ENCODE assay signal across 19 mouse cellular contexts in the genomic region with DNA sequence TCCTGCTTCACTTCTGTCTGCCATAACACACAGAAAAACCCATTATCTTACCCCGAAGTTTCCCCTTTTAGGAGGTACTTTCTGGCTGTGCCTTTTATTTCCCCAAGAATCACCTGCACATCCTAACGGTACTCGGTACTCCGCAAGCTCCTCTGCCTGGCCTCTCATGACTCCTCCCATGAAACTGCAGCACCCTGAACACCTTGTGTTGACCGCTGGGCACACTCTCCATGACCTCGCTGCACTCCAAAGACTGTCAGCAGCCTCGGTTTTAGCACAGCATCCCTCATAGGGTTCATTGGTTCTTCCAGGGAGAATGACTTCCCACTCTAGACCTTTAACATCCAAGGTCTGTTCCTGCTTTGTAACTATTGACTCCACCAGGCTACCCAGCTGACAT. TPM values are rescaled to one million over a fixed set of nuclear protein-coding genes. Genes with fewer than 3 reads are reported as not detected.
DNase-seq lines count a peak whose midpoint lies in the region; ATAC-seq and TF ChIP-seq lines count a peak whose summit lies in the region.
"Had no signal": no experiment of that assay in that cellular context is flagged by ENCODE, and none has a peak within 500 bp of the region (broad histone marks: within the 10 kb centered on the region; RNA-seq: fewer than 3 reads in every experiment).

No protein-coding gene starts in this region.

- no peak for TF ChIP-seq CTCF in layer of hippocampus, adult 2 months (conservative IDR thresholded peaks at IDR 0.05)

- intact Hi-C loops in heart, postnatal 25 days (cut with DNase I): loop anchor here (5.0 kb wide), 1 partner anchor 97 kb away; no protein-coding TSS in a partner anchor

- peak; percentile 87 for DNase-seq in heart, adult 11 months
- DNase-seq in heart, postnatal 25 days (ENCODE audit: low spot score): no peak
- DNase-seq in layer of hippocampus, adult 2 months (ENCODE audit: low spot score in 2 of 2): no peak
- no peak for DNase-seq in layer of hippocampus, postnatal 14 days (ENCODE audit: low spot score in 2 of 2)
- peak; percentile 26 for DNase-seq in naive thymus-derived CD4-positive, alpha-beta T cell, adult 2 months (ENCODE audit: low read depth)
- no peak for DNase-seq in urinary bladder, adult 18-20 months (ENCODE audit: low spot score in 2 of 2)
- DNase-seq: gastrocnemius, postnatal 36 days; right cerebral cortex, postnatal 4 days had no signal

- H3K4me3 ChIP-seq in layer of hippocampus, adult 2 months: no peak overlapping the region
- H3K4me3 ChIP-seq: embryonic facial prominence, embryonic 10.5 days; embryonic facial prominence, embryonic 15.5 days; forebrain, embryonic 13.5 days; heart, adult 2 months; hindbrain, embryonic 10.5 days; hindbrain, embryonic 15.5 days; limb, embryonic 13.5 days; lung, embryonic 15.5 days; midbrain, embryonic 10.5 days had no signal

- peak overlapping the region; percentile 54; the same call in 1 of the 2 replicates for H3K27ac ChIP-seq in layer of hippocampus, adult 2 months
- H3K27ac ChIP-seq: embryonic facial prominence, embryonic 10.5 days; embryonic facial prominence, embryonic 15.5 days; forebrain, embryonic 13.5 days; heart, adult 2 months; hindbrain, embryonic 10.5 days; hindbrain, embryonic 15.5 days; limb, embryonic 13.5 days; lung, embryonic 15.5 days; midbrain, embryonic 10.5 days; stomach, postnatal 0 days had no signal

- ATAC-seq in activated CD4-positive, CD25-positive, alpha-beta regulatory T cell, adult 4 months: peak; percentile 3

RNA-seq across cellular contexts. Expression of a gene that starts 51.5 kb away (rescaled TPM):
- total RNA-seq in heart, postnatal 25 days (2021): 10 to 100 TPM; 24.7 to 26.8 TPM
- 10 to 100 TPM; 22.0 to 23.4 TPM for total RNA-seq in layer of hippocampus, adult 2 months (2021)
- total RNA-seq in layer of hippocampus, postnatal 14 days (2021): 10 to 100 TPM; 15.8 to 17.9 TPM
- 100 to 1,000 TPM; 697 to 904 TPM for polyA plus RNA-seq in activated CD4-positive, CD25-positive, alpha-beta regulatory T cell, adult 4 months (2017; shearing (Covaris generic))

Comparison
In these comparisons a context has a peak if more than half of its experiments do, and no peak if none do; other contexts are left out.
1. DNase-seq: peak in heart, adult 11 months (single experiment) and naive thymus-derived CD4-positive, alpha-beta T cell, adult 2 months (single experiment); none in heart, postnatal 25 days (single experiment), layer of hippocampus, adult 2 months (0 of 2), layer of hippocampus, postnatal 14 days (0 of 2) and urinary bladder, adult 18-20 months (0 of 2).